Mouse (Mus musculus) kidney, adult 11 months (tissue): ENCODE data around the gene Tpt1.
"Not testable (repeated sequence)": the region's sequence is repeated elsewhere in the genome, so short reads cannot be mapped to it uniquely, and the experiment has no call there.

Source experiments
- DNase-seq: peaks from one replicate; pipeline ENCODE4 v3.0.0; 2022

Gene Tpt1

DNA sequence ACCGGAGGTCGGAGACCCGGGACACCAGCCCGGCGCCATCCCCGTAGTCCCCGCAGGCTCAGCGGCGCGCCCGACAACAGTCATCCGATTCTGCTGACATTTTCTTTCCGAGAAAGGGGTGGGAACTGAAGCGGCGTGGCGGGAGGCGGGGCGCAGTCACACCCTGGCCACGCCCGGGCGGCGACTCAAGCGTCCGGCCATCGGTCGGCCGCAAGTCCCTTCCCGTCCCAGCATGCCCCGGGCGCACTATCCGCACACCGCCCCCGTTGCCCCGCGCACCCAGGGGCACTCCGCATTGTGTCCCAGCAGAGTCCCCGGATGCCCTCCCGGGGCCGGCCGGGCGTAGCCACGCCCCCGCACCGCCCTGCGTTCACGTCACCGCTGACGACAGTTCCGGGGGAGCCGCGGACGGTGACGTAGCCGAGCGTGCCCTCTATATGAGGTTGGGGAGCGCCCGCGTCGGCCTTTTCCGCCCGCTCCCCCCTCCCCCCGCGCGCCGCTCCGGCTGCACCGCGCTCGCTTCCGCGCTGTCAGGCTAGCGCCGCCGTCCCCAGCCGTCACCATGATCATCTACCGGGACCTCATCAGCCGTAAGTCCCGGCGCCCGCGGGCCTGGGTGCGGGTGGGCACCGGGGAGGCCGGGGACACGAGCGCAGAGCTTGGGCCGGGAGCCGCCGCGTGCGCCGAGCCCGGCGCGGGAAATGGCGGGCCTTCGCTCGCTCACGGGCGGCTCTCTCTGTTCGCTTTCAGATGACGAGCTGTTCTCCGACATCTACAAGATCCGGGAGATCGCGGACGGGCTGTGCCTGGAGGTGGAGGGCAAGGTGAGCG lies at the start of gene Tpt1:
Tpt1 (plus strand) TSS at position 227 of the 831 bp plus-strand sequence.
- peak; percentile 99 for DNase-seq

DNA sequence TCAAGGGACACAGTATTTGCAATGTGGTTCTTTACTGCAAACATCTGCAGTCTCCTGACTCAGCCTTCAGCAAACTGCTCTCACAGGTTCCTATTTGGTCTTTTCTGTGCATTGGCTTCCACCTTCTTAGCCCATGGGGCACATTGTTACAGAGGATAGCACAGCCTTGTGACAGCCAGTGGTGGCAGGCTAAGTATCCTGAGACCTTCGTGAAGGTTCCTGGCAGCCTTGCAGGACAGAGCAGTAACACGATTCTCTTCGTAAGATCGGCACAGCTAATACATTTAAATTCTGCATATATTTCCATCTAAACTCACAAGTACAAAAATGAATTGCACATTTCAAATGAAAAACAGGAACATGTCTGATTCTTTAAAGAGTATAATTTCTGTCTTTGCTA lies 49.0 kb upstream of the Tpt1 start:
- no peak for DNase-seq

- DNase-seq, result peak; percentile 76
Measured at GRCm38 (mm10) chr14:75797769-75798386, 47.0 kb upstream of the Tpt1 start.

GRCm38 (mm10) chr14:75807800-75808199 lies 37.1 kb upstream of the Tpt1 start:
- peak; percentile 87 for DNase-seq

GRCm38 (mm10) chr14:75809931-75810330 lies 35.0 kb upstream of the Tpt1 start:
- peak; percentile 62 for DNase-seq

- DNase-seq, result no peak
Measured at GRCm38 (mm10) chr14:75818528-75818927, 26.4 kb upstream of the Tpt1 start.

- no peak for DNase-seq
Measured at GRCm38 (mm10) chr14:75819341-75819740, 25.6 kb upstream of the Tpt1 start.

DNA sequence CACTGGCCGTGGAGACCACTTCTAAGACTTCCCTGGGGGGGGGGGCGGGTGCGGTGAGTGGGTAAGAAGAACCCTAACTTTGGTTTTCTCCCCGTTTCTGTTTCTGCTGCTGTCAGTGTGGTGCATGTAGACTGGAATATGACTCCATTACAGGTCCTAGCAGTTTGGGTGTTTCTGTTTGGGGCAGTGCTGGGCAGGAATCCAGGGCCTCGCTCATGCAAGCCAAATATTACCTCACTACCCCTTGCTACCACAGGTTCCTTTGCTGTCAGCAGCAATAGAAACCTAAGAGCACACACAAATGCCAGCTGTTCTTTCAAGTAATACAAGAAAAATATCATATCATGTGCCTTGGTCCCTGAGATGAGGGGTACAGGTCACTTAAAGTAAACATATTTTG lies 24.9 kb upstream of the Tpt1 start:
- peak; percentile 47 for DNase-seq

- DNase-seq, result no peak
Measured at GRCm38 (mm10) chr14:75826851-75827410, 18.0 kb upstream of the Tpt1 start.

DNA sequence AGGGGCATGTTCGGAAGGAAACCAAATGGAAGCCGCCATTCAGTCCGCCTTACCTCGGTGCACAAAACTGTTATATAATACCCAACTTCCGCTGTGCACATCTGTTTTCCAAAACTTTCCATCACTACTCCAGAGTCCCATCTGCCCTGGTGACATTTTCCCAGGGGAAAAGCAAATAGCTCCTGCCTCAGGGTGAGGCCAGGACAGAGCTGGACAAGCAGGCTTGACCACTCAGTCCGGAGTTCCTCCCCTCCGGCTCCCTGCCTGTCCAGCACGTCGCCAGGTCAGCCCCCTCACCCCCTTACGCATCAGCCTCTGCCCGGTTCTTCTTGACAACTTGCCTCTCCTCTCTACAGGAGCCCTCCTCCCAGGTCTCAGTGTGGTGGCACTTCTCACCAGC lies 16.7 kb upstream of the Tpt1 start:
- DNase-seq, result no peak

DNA sequence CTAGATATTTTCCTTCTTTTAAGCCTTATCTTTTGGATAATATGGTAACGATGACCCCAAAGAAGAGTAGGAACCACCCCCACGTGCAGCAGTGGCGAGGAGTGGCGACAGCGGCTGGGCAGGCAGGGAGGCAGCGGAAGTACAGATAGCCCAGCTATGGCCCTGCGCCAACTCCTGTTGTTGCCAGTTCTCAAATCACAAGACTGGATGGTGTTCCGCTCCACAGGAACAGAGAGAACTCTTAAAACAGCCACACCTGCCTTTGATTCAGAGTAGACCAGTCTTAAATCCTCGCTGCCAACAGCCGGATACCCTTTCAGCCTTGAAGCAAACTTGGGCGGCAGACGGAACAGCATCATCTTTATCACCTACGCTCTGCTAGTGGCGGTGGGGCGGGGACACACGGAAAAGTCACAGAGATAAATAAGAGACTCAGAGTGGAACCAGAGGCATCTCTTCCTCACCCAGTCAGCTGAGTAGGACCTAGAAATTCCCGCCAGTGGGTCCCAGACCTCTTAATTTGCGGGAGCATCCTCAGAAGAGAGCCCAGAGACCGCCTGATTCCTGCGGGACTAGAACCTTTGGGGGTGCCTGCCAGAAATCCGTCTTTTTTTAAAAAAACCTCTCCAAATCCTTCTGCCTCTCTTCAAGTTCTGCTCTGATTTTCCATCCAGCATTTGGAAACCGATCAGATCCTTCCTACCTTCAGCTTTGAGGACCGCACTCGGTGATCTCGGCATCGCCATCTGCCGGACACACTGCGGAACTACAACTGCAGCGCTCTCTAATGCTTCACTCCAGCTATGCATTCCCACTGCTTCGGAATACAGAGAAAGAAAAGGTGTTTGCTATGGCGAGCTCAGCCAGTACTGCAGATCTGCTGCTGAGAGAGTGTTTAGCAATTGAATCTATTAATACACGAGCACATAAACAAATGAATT lies 15.8 kb upstream of the Tpt1 start:
- DNase-seq, result peak; percentile 89

- not testable (repeated sequence) for DNase-seq
Measured at GRCm38 (mm10) chr14:75829817-75830216, 15.1 kb upstream of the Tpt1 start.

DNA sequence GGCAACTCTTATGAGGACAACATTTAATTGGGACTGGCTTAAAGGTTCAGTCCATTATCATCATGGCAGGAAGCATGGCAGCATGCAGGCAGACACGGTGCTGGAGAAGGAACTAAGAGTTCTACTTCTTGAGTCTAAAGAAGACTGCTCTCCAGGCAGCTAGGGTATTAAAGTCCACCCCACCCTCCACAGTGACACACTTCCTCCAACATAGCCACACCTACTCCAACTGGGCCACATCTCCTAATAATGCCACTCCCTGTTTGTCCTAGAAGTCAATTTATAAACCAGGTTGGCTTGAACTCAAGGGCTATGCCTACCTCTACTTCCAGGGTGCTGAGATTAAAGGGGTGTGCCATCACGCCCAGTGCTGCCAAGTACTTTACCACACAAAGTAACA lies 12.9 kb upstream of the Tpt1 start:
- no peak for DNase-seq

DNA sequence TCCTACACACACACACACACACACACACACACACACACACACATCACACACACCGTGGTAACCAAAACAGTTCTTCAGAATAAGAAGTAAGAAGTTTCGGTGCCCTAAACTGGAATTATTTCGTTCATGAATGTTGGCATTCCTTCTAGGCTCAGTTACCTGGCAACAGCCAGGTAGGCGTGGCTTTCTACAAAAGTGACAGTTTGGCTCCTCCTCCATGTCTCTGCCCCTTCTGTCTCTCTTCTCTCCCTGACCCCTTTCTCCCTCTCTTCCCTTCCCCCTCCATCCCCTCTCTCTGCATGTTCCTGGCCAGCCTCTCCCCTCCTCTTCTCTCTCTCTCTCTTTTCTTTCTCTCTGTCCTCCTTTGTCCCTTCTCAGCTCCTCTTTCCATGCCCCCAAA lies 11.9 kb upstream of the Tpt1 start:
- peak; percentile 51 for DNase-seq

DNA sequence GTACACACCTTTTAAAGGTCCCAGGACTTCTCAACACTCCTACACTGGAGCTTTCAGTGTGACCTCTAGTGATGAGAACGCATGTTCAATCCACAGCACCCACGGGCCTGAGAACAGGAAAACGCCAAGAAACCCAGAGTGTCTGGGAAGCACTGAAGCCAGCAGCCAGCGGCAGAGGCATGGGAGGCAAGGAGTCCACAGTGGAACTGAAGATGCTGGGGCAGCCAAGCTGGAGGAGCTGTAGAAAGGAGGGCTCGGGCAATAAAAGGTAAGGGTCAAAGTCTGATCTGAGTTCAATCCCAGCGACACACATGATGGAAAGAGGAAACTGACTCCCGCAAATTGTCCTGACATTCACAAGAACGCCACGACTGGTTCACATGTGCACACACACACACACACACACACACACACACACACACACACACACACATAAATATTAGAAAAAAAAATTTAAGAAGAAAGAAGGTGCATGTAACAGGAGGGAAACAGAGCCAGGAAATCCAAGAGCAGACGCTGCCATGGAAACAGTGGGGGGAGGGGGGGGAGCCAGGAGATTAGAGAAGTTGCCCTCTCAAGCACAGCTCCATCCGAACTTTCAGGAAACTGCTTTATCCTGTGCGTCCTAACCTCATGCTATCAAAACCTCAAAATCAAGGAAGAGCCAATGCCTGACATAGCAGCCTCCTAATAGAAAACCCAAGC lies 11.2 kb upstream of the Tpt1 start:
- DNase-seq, result peak; percentile 61

DNA sequence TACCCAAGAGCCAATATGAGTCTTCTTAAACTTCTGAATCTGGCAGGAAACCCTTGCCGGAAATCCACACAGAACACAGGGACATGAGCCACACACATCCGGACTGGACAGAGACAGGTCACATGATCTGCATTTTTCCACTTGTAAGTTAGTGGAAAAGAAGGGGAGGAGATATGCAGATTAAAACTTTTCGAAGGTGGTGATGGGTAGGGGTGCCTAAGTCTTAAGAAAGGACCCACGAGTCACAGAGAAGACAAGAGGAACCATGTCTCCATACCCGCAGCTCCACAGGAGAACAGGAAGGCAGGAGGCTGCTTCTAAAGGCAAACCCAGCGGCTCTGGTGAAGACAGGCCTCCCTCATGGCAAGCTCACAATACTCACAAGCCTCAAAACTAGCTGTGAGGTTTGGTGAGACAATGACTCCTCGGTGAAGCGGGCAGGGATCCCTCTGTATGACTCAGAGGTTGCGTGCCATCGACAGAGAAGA lies 10.6 kb upstream of the Tpt1 start:
- DNase-seq, result peak; percentile 92

DNA sequence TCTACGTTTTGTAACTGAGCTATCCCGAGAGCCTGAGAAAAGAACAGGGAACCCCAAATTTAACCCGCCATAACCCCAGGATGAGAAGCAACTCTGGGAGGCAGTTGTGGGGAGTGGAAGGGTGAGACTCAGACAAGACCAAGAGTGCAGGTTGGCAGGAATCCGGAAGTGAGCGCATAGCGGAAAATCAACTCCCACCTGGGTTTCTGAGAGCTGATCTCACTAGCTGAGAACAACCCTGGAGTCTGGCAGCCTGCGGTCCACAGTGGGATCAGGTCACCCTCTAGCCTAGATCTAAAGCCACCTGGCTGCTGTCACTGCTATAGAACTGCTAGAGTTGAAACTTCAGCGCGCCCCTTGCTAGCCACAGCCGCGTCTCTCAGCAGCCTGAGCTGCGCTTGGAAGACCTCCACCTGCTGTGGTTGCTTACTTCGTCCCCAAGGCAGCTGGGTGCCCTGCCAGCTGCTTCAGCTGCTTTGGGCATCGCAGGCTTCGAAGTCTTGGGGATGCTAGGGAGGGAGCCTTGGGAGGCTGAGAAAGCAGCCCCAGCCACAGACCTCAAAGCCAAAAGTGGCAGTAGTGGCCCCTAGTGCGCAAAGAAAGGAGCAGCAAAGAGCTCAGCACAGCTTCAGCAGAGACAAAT lies 10.0 kb upstream of the Tpt1 start:
- peak; percentile 84 for DNase-seq

GRCm38 (mm10) chr14:75836579-75836978 lies 8.3 kb upstream of the Tpt1 start:
- DNase-seq, result no peak

GRCm38 (mm10) chr14:75837048-75837916 lies 7.6 kb upstream of the Tpt1 start:
- no peak for DNase-seq

- not testable (repeated sequence) for DNase-seq
Measured at GRCm38 (mm10) chr14:75841758-75842157, 3.1 kb upstream of the Tpt1 start.
